Mouse (Mus musculus) cerebellum, adult 11-12 months (tissue): ENCODE results near the gene 4931422A03Rik.

ENCODE experiments used
- DNase-seq: peaks from one replicate; pipeline ENCODE4 v3.0.0; 2022

Gene 4931422A03Rik

GRCm38 (mm10) chr2:103934270-103934669 is 93.9 kb downstream of the 4931422A03Rik start:
- DNase-seq: no peak

- no peak for DNase-seq
These were observed 95.7 kb downstream of the 4931422A03Rik start for GRCm38 (mm10) chr2:103932480-103932879.

GRCm38 (mm10) chr2:103932025-103932424 is 96.1 kb downstream of the 4931422A03Rik start:
- DNase-seq: no peak

- no peak for DNase-seq
These were observed 96.7 kb downstream of the 4931422A03Rik start for GRCm38 (mm10) chr2:103931511-103931911.

- DNase-seq: no peak
These were observed 97.7 kb downstream of the 4931422A03Rik start for GRCm38 (mm10) chr2:103930306-103931019.

GRCm38 (mm10) chr2:103927610-103928145 is 100.5 kb downstream of the 4931422A03Rik start:
- no peak for DNase-seq

- DNase-seq: no peak
These were observed 101.5 kb downstream of the 4931422A03Rik start for GRCm38 (mm10) chr2:103926586-103927113.

- no peak for DNase-seq
These were observed 108.7 kb downstream of the 4931422A03Rik start for GRCm38 (mm10) chr2:103919488-103919887.

- DNase-seq: no peak
These were observed 109.8 kb downstream of the 4931422A03Rik start for GRCm38 (mm10) chr2:103918375-103918774.

GRCm38 (mm10) chr2:103917375-103917774 is 110.8 kb downstream of the 4931422A03Rik start:
- DNase-seq: no peak
